ENCODE assay signal across 8 mouse cellular contexts in genomic region chr2:136648606-136649005, GRCm38 (mm10).
DNase-seq lines count a peak whose midpoint lies in the region; ATAC-seq lines count a peak whose summit lies in the region.

No protein-coding gene starts in this region.

- peak; percentile 34; the same call in 1 of the 2 replicates for ATAC-seq in hindbrain, embryonic 15.5 days (ENCODE audit: low FRiP score, low read depth)
- no peak for ATAC-seq in hindbrain, embryonic 11.5 days (ENCODE audit: low FRiP score)
- 0 out of 2 replicates have a peak, but pooled peaks have one; percentile 57 for ATAC-seq in lung, embryonic 15.5 days (ENCODE audit: borderline replicate concordance, extremely low read depth, low FRiP score, low TSS enrichment)

- intact Hi-C loops in heart, postnatal 36 days (cut with DNase I): no loop called here

- no peak overlapping the region for H3K4me2 ChIP-seq in hindbrain, embryonic 15.5 days
- H3K4me2 ChIP-seq in hindbrain, embryonic 11.5 days (replicated peaks; ENCODE audit: low read depth, low read length): no peak overlapping the region
- H3K4me2 ChIP-seq in lung, embryonic 15.5 days: no peak overlapping the region

- H3K27ac ChIP-seq in hindbrain, embryonic 15.5 days (replicated peaks): no peak overlapping the region
- H3K27ac ChIP-seq in hindbrain, embryonic 11.5 days (ENCODE audit: low read depth, low read length): no peak overlapping the region
- no peak overlapping the region for H3K27ac ChIP-seq in lung, embryonic 15.5 days

- 72% methylated on average over 5 of the region's 5 CpGs for WGBS in hindbrain, embryonic 15.5 days
- 85% methylated on average over 5 of the region's 5 CpGs for WGBS in hindbrain, embryonic 11.5 days
- 46% methylated on average over 5 of the region's 5 CpGs for WGBS in lung, embryonic 15.5 days

- no peak for DNase-seq in hindbrain, embryonic 11.5 days (ENCODE audit: low spot score)
- DNase-seq in brain, adult 2 months (ENCODE audit: low read depth, low spot score): peak; percentile 97
- DNase-seq in heart, postnatal 36 days: peak; percentile 34 to 35
- peak; percentile 12 for DNase-seq in urinary bladder, postnatal 10 days (ENCODE audit: low spot score)
- DNase-seq in embryo, embryonic 10.5 days (ENCODE audit: low spot score): no peak
- DNase-seq in frontal cortex, postnatal 14 days (ENCODE audit: low spot score in 2 of 2): no peak

- no peak overlapping the region for H3K4me3 ChIP-seq in hindbrain, embryonic 15.5 days
- H3K4me3 ChIP-seq in hindbrain, embryonic 11.5 days (ENCODE audit: low read depth, low read length): no peak overlapping the region
- H3K4me3 ChIP-seq in lung, embryonic 15.5 days: no peak overlapping the region

- no peaks in the 10 kb centered on the region for H3K9me3 ChIP-seq in hindbrain, embryonic 15.5 days
- no peaks in the 10 kb centered on the region for H3K9me3 ChIP-seq in hindbrain, embryonic 11.5 days (ENCODE audit: control insufficient read depth, low read length)
- H3K9me3 ChIP-seq in lung, embryonic 15.5 days: no peaks in the 10 kb centered on the region

- H3K27me3 ChIP-seq in hindbrain, embryonic 15.5 days: no peaks in the 10 kb centered on the region
- H3K27me3 ChIP-seq in hindbrain, embryonic 11.5 days (ENCODE audit: control insufficient read depth, insufficient read depth, low read length): no peaks in the 10 kb centered on the region
- no peaks in the 10 kb centered on the region for H3K27me3 ChIP-seq in lung, embryonic 15.5 days

- no peaks in the 10 kb centered on the region for H3K4me1 ChIP-seq in hindbrain, embryonic 15.5 days (replicated peaks)
- H3K4me1 ChIP-seq in hindbrain, embryonic 11.5 days (replicated peaks; ENCODE audit: control insufficient read depth, insufficient read depth, low read length): no peaks in the 10 kb centered on the region
- H3K4me1 ChIP-seq in lung, embryonic 15.5 days: no peaks in the 10 kb centered on the region

- H3K36me3 ChIP-seq in hindbrain, embryonic 15.5 days: no peaks in the 10 kb centered on the region
- no peaks in the 10 kb centered on the region for H3K36me3 ChIP-seq in hindbrain, embryonic 11.5 days (ENCODE audit: control insufficient read depth, insufficient read depth, low read length)
- H3K36me3 ChIP-seq in lung, embryonic 15.5 days: no peaks in the 10 kb centered on the region

- H3K9ac ChIP-seq in hindbrain, embryonic 15.5 days: no peak overlapping the region
- no peak overlapping the region for H3K9ac ChIP-seq in hindbrain, embryonic 11.5 days (ENCODE audit: low read depth, low read length)
- H3K9ac ChIP-seq in lung, embryonic 15.5 days: no peak overlapping the region

Comparison
In these comparisons a context has a peak if more than half of its experiments do, and no peak if none do; other contexts are left out.
1. DNase-seq: peak in brain, adult 2 months (single experiment), heart, postnatal 36 days (2 of 2) and urinary bladder, postnatal 10 days (single experiment); none in hindbrain, embryonic 11.5 days (single experiment), embryo, embryonic 10.5 days (single experiment) and frontal cortex, postnatal 14 days (0 of 2).